Mouse (Mus musculus) heart, embryonic 14.5 days (tissue): ENCODE measurements around the gene Zmat5. TPM values are rescaled to one million over a fixed set of nuclear protein-coding genes. Genes with fewer than 3 reads are reported as not detected.

Source experiments
- ATAC-seq: fragments of 200-750 bp; cut with Nextera tagmentation; 2 replicates; pipeline ENCODE4 v1.8.0; 2017; ENCODE audit warnings: low read depth, moderate TSS enrichment; ENCODE audit not compliant: insufficient number of reproducible peaks, insufficient read depth, low FRiP score
- H3K27ac ChIP-seq, 2 experiments: fragments of 200-500 bp in 1 of 2; fragments of 300-500 bp in 1 of 2; sonication (generic) in 1 of 2; replicated peaks in 1 of 2; 2 replicates each; pipeline ENCODE4 v1.5.1; 2012 to 2014; ENCODE audit warnings: low read depth in 2 of 2, low read length in 2 of 2, control low read depth in 1 of 2, mild to moderate bottlenecking in 1 of 2, mixed read lengths in 1 of 2; ENCODE audit not compliant: control insufficient read depth in 1 of 2, insufficient read depth in 1 of 2
- H3K27me3 ChIP-seq: fragments of 300-500 bp; sonication (generic); 2 replicates; pipeline ENCODE4 v1.6.1; 2014; ENCODE audit warnings: mild to moderate bottlenecking, low read length, control low read depth; ENCODE audit not compliant: control insufficient read depth, insufficient read depth
- H3K36me3 ChIP-seq: fragments of 300-500 bp; sonication (generic); 2 replicates; pipeline ENCODE4 v1.6.1; 2014; ENCODE audit warnings: mild to moderate bottlenecking, control low read depth, low read length, mixed read lengths; ENCODE audit not compliant: control insufficient read depth, insufficient read depth
- H3K4me1 ChIP-seq, 2 experiments: fragments of 200-500 bp in 1 of 2; fragments of 300-500 bp in 1 of 2; sonication (generic) in 1 of 2; 2 replicates each; pipeline ENCODE4 v1.6.1; 2012 to 2014; ENCODE audit warnings: low read length in 2 of 2, control low read depth in 1 of 2, mixed read lengths in 1 of 2; ENCODE audit not compliant: control insufficient read depth in 2 of 2, insufficient read depth in 2 of 2
- H3K4me2 ChIP-seq: fragments of 300-500 bp; sonication (generic); 2 replicates; pipeline ENCODE4 v1.6.1; 2014; ENCODE audit warnings: mild to moderate bottlenecking, low read length
- H3K4me3 ChIP-seq, 2 experiments: fragments of 200-500 bp in 1 of 2; fragments of 300-500 bp in 1 of 2; sonication (generic) in 1 of 2; 2 replicates each; pipeline ENCODE4 v1.5.1; 2012 to 2014; ENCODE audit warnings: low read length in 2 of 2, mild to moderate bottlenecking in 2 of 2, control low read depth in 1 of 2, low read depth in 1 of 2, moderate library complexity in 1 of 2; ENCODE audit not compliant: control insufficient read depth in 1 of 2, insufficient read depth in 1 of 2
- H3K9ac ChIP-seq: fragments of 300-500 bp; sonication (generic); 2 replicates; pipeline ENCODE4 v1.6.1; 2014; ENCODE audit warnings: mild to moderate bottlenecking, low read length
- H3K9me3 ChIP-seq: fragments of 300-500 bp; sonication (generic); 2 replicates; pipeline ENCODE4 v1.6.1; 2016; ENCODE audit warnings: low read length, control low read depth; ENCODE audit not compliant: control insufficient read depth
- WGBS: fragments of 180-500 bp; shearing (Covaris S2); extraction: QIAGEN DNeasy Blood & Tissue Kit; methylation state at CpG from one replicate; pipeline ENCODE4 v1.1.7; 2014; 5-methylcytosine and 5-hydroxymethylcytosine counted together
- polyA plus RNA-seq: library from polyadenylated mRNA; unstranded; fragments of >200 nt; fragmentation: Nextera tagmentation; extraction: Ambion mirVana; gene quantifications from 2 replicates; pipeline ENCODE4 v1.2.1, GENCODE M21; 2014

Gene Zmat5
- 52.9 and 58.3 TPM in 2 replicates for polyA plus RNA-seq

DNA sequence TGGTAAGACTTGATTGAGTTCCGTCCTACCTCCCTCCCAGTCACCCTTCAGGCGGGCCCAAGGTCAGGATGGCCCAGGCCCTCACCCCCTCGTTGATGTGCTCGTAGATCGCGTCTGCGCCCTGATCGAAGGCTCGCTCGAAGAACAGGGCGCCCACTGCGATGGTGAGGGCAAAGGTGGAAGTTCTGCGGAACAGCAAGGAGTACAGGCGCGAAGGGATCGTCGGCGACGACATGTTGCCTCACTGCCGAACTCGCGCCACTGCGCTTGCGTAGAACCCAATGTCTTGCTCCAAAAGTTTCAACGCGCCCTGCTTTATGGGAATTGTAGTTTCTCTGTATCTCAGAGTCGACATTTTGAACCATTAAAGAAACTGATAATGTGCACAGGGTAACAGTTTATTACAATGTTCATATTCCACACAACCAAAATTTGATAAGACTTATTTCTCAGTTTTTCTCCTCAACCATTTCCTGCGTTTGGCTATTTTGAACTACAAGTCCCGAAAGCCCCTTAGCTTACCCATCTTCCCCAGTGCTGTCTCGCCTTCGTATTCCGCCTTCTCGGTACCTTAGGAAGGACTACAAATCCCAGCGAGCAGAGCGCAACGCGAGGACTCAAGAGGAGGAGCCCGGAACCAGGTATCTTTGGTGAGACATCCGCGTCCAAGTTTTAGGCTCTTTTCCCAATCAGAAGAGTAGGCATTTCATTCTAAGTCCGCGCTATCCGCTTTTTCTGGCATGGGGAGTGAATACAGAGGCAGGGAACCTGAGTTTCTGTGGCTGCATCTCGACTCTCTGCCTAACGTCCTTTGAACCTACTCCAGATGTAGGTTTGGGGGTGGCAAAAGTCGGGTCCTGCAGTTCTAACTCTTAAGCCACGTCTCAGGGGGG is at the start of gene Zmat5, which contains the start of gene Uqcr10:
TSS of gene Zmat5 (plus strand) at position 607 of the 893 bp plus-strand sequence.
TSS of gene Uqcr10 (minus strand) at position 271 of the 893 bp plus-strand sequence.
- peak within 1 kb of the TSS; percentile 86 to 89 for H3K4me3 ChIP-seq
- no peaks in the 10 kb centered on the region for H3K9me3 ChIP-seq
- peak; percentile 93 for ATAC-seq
- no peaks in the 10 kb centered on the region for H3K27me3 ChIP-seq
- peaks cover 2 to 11% of the 10 kb centered on the region in 2 experiments; a peak in 3 of 4 replicates for H3K4me1 ChIP-seq
- peak within 1 kb of the TSS; percentile 91 for H3K4me2 ChIP-seq
- WGBS: under 1% methylated on average over 47 of the region's 47 CpGs
- peak within 1 kb of the TSS; percentile 92 to 94 for H3K27ac ChIP-seq
- H3K9ac ChIP-seq: peak within 1 kb of the TSS; percentile 96
- peaks cover 23% of the 10 kb centered on the region for H3K36me3 ChIP-seq

DNA sequence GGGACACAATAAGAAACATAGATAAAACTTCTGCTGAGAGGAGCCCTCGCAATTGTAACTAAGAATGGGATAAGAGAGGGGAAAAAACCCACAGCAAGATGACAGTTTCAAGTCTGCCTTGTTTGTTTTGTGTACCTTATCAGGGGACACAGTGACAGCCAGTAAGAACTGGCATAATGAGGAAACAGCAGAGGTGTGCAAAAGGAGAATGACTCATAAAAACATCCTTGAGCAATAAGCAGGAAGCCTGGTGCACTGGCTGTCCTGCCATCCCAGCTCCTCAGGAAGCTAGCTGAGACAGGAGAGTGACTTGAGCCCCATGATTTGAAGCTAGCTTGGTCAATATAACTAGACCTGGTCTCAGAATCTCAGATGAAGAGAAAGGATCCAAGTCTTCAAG is 44.7 kb upstream of the Zmat5 start:
- H3K36me3 ChIP-seq: peaks cover 71% of the 10 kb centered on the region
- 75% methylated on average over 1 of the region's 1 CpGs for WGBS
- no peaks in the 10 kb centered on the region for H3K27me3 ChIP-seq
- H3K9me3 ChIP-seq: no peaks in the 10 kb centered on the region
- no peak overlapping the region for H3K9ac ChIP-seq
- ATAC-seq: no peak
- no peak overlapping the region for H3K4me3 ChIP-seq
- H3K27ac ChIP-seq: no peak overlapping the region
- H3K4me1 ChIP-seq: no peaks in the 10 kb centered on the region
- H3K4me2 ChIP-seq: no peak overlapping the region

DNA sequence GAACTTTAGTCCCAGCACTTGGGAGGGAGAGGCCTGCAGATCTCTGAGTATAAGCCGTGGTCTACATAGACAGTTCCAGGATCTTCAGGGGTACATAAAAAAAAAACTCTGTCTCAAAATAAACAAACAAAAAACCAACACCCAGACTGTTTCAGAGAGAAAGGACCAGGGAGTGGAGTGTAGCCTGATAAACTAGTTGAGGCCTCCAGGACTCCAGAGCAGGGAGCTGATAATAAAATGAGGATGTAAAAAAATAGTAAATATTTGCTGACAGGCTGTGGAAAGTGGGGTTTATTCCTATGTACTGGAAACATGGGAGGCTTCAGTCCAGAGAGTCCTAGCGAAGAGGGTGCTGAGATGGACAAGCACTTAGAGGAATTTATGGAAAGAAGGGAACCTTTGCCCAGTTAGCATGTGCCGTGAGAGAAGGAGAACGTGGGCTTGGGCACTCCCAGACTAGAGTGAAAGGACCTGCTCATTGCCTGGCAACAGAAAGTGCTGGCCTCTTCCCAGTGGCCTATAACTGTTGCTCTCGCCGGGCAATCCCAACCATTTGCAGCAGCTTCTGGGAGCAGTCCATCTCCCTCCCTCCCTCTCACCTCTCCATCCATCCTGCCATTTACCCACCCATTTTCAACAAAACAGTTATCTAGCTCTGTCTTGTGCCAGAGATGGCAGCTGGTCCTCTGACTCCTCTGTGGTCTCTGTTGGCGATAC is 44.0 kb upstream of the Zmat5 start:
- no peaks in the 10 kb centered on the region for H3K9me3 ChIP-seq
- 66% methylated on average over 7 of the region's 7 CpGs for WGBS
- H3K27me3 ChIP-seq: no peaks in the 10 kb centered on the region
- no peak overlapping the region for H3K27ac ChIP-seq
- ATAC-seq: no peak
- H3K36me3 ChIP-seq: peaks cover 65% of the 10 kb centered on the region
- H3K9ac ChIP-seq: no peak overlapping the region
- H3K4me3 ChIP-seq: no peak overlapping the region
- no peak overlapping the region for H3K4me2 ChIP-seq
- H3K4me1 ChIP-seq: no peaks in the 10 kb centered on the region

DNA sequence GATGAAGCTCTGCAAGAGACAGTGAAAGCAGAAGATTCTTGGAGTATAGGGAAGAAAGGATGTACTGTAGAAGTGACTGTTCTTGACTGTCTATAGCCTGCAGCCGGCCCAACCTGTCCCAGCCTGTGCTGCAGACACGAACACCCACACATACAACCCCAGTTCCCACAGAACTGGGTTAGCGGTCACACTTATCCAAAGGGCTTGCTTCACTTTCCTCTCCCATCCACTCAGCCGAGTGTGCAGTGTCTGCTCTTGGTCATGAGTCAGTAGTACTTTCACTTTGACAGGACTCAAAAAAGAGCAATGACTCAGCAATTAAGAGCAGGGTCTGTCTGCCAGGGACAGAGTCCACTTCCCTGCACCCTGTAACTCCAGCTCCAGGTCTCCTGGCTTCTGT is 43.2 kb upstream of the Zmat5 start:
- H3K36me3 ChIP-seq: peaks cover 62% of the 10 kb centered on the region
- H3K4me3 ChIP-seq: no peak overlapping the region
- no peak for ATAC-seq

DNA sequence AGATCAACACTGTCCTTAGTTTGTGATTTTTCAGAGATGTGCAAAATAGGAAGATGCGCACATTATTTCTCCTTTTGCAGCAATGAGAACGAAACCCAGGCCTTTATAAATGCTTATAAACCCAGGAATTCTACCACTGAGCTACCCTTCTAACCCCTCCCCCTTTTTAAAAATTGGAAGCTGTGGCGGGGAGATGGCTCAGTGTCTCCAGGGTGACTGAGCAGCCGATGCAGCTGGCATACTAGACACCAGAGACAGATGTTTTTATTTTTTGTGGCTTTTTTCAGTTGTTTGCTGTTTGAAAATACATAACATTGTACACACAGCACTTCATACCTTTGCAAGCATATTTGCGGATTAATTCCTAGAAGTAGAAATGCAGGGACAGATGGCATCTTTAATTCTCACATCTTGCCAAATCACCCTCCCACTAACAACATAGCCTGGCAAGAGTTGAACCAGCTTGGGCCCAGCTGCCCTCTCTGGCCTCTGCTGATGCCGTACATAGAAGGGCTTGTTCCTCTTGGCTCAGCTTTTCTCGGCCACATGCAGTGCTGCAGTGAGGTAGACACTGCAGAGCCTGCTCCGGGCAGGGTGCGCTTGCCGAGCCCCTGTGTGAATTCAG is 42.5 kb upstream of the Zmat5 start:
- Histone ChIP-seq H3K27ac (no peak overlapping the region), H3K4me1 (no peaks in the 10 kb centered on the region), H3K9me3 (no peaks in the 10 kb centered on the region), H3K27me3 (no peaks in the 10 kb centered on the region), H3K9ac (no peak overlapping the region), H3K4me2 (no peak overlapping the region), H3K36me3 (peaks cover 59% of the 10 kb centered on the region), H3K4me3 (no peak overlapping the region)
- no peak for ATAC-seq
- 82% methylated on average over 10 of the region's 10 CpGs for WGBS

More for the DNA sequence above, 43.2 kb upstream of the Zmat5 start:
- Histone ChIP-seq H3K9me3 (no peaks in the 10 kb centered on the region), H3K4me1 (no peaks in the 10 kb centered on the region), H3K9ac (no peak overlapping the region), H3K4me2 (no peak overlapping the region), H3K27ac (no peak overlapping the region), H3K27me3 (no peaks in the 10 kb centered on the region)
- WGBS: 67% methylated on average over 4 of the region's 4 CpGs

DNA sequence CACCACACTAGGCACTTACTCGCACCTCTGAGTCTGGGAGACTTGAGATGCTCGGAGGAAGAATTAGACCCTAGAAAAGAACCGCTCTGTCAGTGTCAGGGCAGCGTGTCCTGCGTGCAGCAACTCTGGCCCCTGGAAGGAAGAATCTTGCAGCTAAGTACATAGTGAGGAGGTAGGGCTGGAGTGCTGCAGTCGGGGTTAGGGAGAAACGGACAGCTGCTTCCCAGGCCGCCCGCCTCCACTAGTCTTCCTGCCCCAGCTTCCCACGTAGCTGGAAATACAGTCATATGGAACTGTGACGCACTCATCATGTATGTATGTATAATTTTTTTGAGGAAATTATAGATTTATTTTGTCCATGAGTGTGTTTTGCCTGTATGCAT is 42.0 kb upstream of the Zmat5 start:
- no peak for ATAC-seq
- no peak overlapping the region for H3K4me3 ChIP-seq
- peaks cover 57% of the 10 kb centered on the region for H3K36me3 ChIP-seq
- H3K27me3 ChIP-seq: no peaks in the 10 kb centered on the region
- H3K27ac ChIP-seq: no peak overlapping the region
- no peak overlapping the region for H3K4me2 ChIP-seq
- 92% methylated on average over 11 of the region's 11 CpGs for WGBS
- no peak overlapping the region for H3K9ac ChIP-seq
- H3K4me1 ChIP-seq: no peaks in the 10 kb centered on the region
- H3K9me3 ChIP-seq: no peaks in the 10 kb centered on the region

DNA sequence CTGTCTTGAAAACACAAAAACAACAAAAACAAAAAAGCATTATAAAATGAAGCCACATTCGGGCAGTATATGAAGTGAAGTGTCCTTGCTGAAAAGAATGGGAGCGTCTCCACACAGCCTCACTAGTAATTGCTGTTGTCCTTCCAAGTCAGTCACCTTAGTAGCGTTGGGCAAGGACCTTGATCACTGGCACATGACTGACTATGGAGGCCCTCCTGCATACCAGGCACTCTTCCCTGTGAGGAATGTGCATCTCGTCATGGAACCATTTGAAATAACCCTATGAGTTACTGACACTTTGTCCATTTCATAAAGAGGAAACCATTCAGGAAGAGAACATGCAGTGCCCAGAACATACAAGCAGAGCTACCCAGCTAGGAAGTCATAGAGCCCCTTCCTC is 32.7 kb upstream of the Zmat5 start:
- H3K4me3 ChIP-seq: no peak overlapping the region
- H3K9me3 ChIP-seq: no peaks in the 10 kb centered on the region
- peaks cover 42% of the 10 kb centered on the region for H3K36me3 ChIP-seq
- no peak overlapping the region for H3K9ac ChIP-seq
- H3K4me1 ChIP-seq: peaks cover 3 to 4% of the 10 kb centered on the region in 2 experiments; a peak in 3 of 4 replicates
- no peaks in the 10 kb centered on the region for H3K27me3 ChIP-seq
- no peak for ATAC-seq
- no peak overlapping the region for H3K4me2 ChIP-seq
- WGBS: 58% methylated on average over 4 of the region's 4 CpGs
- 0 out of 4 replicates have a peak overlapping the region, but pooled peaks of 1 of the 2 experiments have one; percentile 30 for H3K27ac ChIP-seq
